Mouse (Mus musculus) olfactory bulb, adult 2 months (tissue): ENCODE results near the gene Adipor1. TPM values are rescaled to one million over a fixed set of nuclear protein-coding genes. Genes with fewer than 3 reads are reported as not detected.

Experiments used
- H3K27ac ChIP-seq: fragments of 200-500 bp; 2 replicates; pipeline ENCODE4 v1.5.1; 2012; ENCODE audit warnings: low read depth, low read length; ENCODE audit not compliant: insufficient read depth
- H3K4me1 ChIP-seq: fragments of 200-500 bp; 2 replicates; pipeline ENCODE4 v1.6.1; 2012; ENCODE audit warnings: low read length; ENCODE audit not compliant: control insufficient read depth, insufficient read depth
- H3K4me3 ChIP-seq: fragments of 200-500 bp; 2 replicates; pipeline ENCODE4 v1.5.1; 2012; ENCODE audit warnings: mild to moderate bottlenecking, low read depth, low read length, moderate library complexity; ENCODE audit not compliant: insufficient read depth
- CTCF ChIP-seq: fragments of 200-500 bp; IDR thresholded peaks from 2 replicates; pipeline ENCODE4 v1.5.1; 2012; ENCODE audit warnings: low read depth, mild to moderate bottlenecking, low read length, moderate library complexity; ENCODE audit not compliant: insufficient read depth
- POLR2A ChIP-seq: fragments of 200-500 bp; IDR thresholded peaks from 2 replicates; pipeline ENCODE4 v1.6.1; 2012; ENCODE audit warnings: mild to moderate bottlenecking, low read depth, low read length, moderate library complexity; ENCODE audit not compliant: insufficient read depth
- WGBS: fragments of 180-500 bp; shearing (Covaris S2); methylation state at CpG from one replicate; pipeline ENCODE4 v1.1.7; 2018; 5-methylcytosine and 5-hydroxymethylcytosine counted together
- polyA plus RNA-seq: library from polyadenylated mRNA; stranded (reverse); fragments of >200 nt; gene quantifications from 2 replicates; pipeline ENCODE4 v1.2.4, GENCODE M21; 2012; ENCODE audit warnings: low replicate concordance; ENCODE audit not compliant: missing spikeins, insufficient read depth, insufficient read length

The Adipor1 gene
- polyA plus RNA-seq, 1 experiment, result not detected

DNA sequence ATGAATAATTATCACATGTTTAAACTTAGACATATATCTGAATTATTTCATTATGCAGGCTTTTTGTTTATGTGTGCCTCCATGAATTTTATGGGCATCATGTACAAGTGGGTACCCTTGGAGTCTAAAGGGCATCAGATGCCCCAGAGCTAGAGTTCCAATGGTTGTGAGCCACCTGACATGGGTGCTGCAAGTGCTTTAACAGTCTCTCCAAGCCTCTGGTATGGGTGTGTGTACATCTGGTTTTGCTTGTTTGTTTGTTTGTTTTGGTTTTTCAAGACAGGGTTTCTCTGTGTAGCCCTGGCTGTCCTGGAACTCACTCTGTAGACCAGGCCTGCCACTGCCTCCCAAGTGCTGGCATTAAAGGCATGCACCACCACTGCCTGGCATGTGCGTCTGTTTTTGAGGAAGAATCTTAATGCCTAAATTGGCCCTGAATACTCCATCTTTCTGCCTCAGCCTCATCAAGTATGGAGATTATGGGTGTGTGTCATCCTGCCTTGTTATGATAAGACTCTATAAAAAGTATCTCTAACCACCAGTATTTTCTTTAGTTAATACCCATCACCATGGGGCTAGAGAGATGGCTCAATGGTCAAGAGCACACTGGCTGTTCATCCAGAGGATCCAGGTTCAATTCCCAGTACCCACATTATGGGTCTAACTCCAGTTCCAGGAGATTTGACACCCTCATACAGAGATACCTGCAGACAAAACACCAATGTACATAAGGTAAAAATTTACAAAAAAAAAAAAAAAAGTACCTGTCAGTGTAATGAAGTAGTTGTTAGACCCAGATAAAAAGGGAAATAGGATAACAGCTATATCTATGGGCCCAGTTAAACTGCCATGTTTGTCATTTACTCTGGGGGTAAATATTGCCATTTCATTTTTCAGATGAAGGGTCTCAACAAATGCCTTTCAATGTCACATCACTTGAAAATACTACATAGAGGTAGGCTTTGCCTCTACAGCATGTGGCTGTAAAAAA, 45.4 kb downstream of the Adipor1 start:
- Histone ChIP-seq H3K4me1 (no peaks in the 10 kb centered on the region), H3K27ac (no peak overlapping the region), H3K4me3 (no peak overlapping the region)
- no peak for TF ChIP-seq POLR2A
- no peak for TF ChIP-seq CTCF
- 66% methylated on average over 1 of the region's 1 CpGs for WGBS

Other genes starting within 250 kb of the Adipor1 start
- gene Chil1, start 233.2 kb upstream of the Adipor1 start, polyA plus RNA-seq, result not detected in 2 replicates
- not detected in 2 replicates for gene Mybph, start 221.9 kb upstream of the Adipor1 start, polyA plus RNA-seq
- not detected in 2 replicates for gene Adora1, start 179.9 kb upstream of the Adipor1 start, polyA plus RNA-seq
- not detected in 2 replicates for gene Myog, start 125.4 kb upstream of the Adipor1 start, polyA plus RNA-seq
- gene Ppfia4, start 82.5 kb upstream of the Adipor1 start, polyA plus RNA-seq, result not detected in 2 replicates
- gene Tmem183a, start 53.4 kb upstream of the Adipor1 start, polyA plus RNA-seq, result not detected in 2 replicates
- gene 4933406M09Rik, start 29.4 kb upstream of the Adipor1 start, polyA plus RNA-seq, result not detected in 2 replicates
- gene Cyb5r1, start 9.8 kb upstream of the Adipor1 start, polyA plus RNA-seq, result not detected in 2 replicates
- gene Klhl12, start 40.2 kb downstream of the Adipor1 start, polyA plus RNA-seq, result not detected in 2 replicates
- not detected in 2 replicates for gene Rabif, start 79.3 kb downstream of the Adipor1 start, polyA plus RNA-seq
- gene Mgat4e, start 134.3 kb downstream of the Adipor1 start, polyA plus RNA-seq, result not detected in 2 replicates
- 557 TPM in 1 of 2 replicates, not detected in the other for gene Kdm5b, start 144.8 kb downstream of the Adipor1 start, polyA plus RNA-seq
- gene Syt2, start 231.3 kb downstream of the Adipor1 start, polyA plus RNA-seq, result not detected in 2 replicates